Mouse (Mus musculus) neural tube, embryonic 11.5 days (tissue): ENCODE measurements around the gene Trub2. TPM values are rescaled to one million over a fixed set of nuclear protein-coding genes. Genes with fewer than 3 reads are reported as not detected.
"Not testable (repeated sequence)": the region's sequence is repeated elsewhere in the genome, so short reads cannot be mapped to it uniquely, and the experiment has no call there.

Experiments
- ATAC-seq: fragments of 200-750 bp; cut with Nextera tagmentation; 2 replicates; pipeline ENCODE4 v1.8.0; 2017; ENCODE audit warnings: moderate number of reproducible peaks, mild to moderate bottlenecking, moderate TSS enrichment, moderate library complexity; ENCODE audit not compliant: insufficient read depth, low FRiP score, low TSS enrichment
- DNase-seq: peaks from one replicate; pipeline ENCODE4 v3.0.0-alpha.2; 2015; ENCODE audit warnings: low spot score
- H3K27ac ChIP-seq: fragments of 300-500 bp; sonication (generic); 2 replicates; pipeline ENCODE4 v1.5.1; 2014; ENCODE audit warnings: low read depth, mild to moderate bottlenecking, low read length
- H3K27me3 ChIP-seq: fragments of 300-500 bp; sonication (generic); 2 replicates; pipeline ENCODE4 v1.6.1; 2014; ENCODE audit warnings: mild to moderate bottlenecking, low read length, mixed read lengths; ENCODE audit not compliant: control insufficient read depth, insufficient read depth
- H3K36me3 ChIP-seq: fragments of 300-500 bp; sonication (generic); 2 replicates; pipeline ENCODE4 v1.6.1; 2014; ENCODE audit warnings: mild to moderate bottlenecking, low read length, moderate library complexity, mixed read lengths; ENCODE audit not compliant: control insufficient read depth, insufficient read depth
- H3K4me1 ChIP-seq: fragments of 300-500 bp; sonication (generic); 2 replicates; pipeline ENCODE4 v1.6.1; 2014; ENCODE audit warnings: low read length, mixed read lengths; ENCODE audit not compliant: control insufficient read depth, insufficient read depth
- H3K4me2 ChIP-seq: fragments of 300-500 bp; sonication (generic); 2 replicates; pipeline ENCODE4 v1.6.1; 2014; ENCODE audit warnings: low read depth, mild to moderate bottlenecking, moderate library complexity
- H3K4me3 ChIP-seq: fragments of 300-500 bp; sonication (generic); 2 replicates; pipeline ENCODE4 v1.5.1; 2014; ENCODE audit warnings: low read depth, low read length
- H3K9ac ChIP-seq: fragments of 300-500 bp; sonication (generic); 2 replicates; pipeline ENCODE4 v1.6.1; 2014; ENCODE audit warnings: mild to moderate bottlenecking, low read length
- H3K9me3 ChIP-seq: fragments of 300-500 bp; sonication (generic); 2 replicates; pipeline ENCODE4 v1.6.1; 2016; ENCODE audit warnings: low read length; ENCODE audit not compliant: control insufficient read depth
- WGBS: fragments of 180-500 bp; shearing (Covaris S2); extraction: QIAGEN DNeasy Blood & Tissue Kit; methylation state at CpG from one replicate; pipeline ENCODE4 v1.1.7; 2014; 5-methylcytosine and 5-hydroxymethylcytosine counted together
- polyA plus RNA-seq: library from polyadenylated mRNA; unstranded; fragments of >200 nt; fragmentation: Nextera tagmentation; extraction: Ambion mirVana; gene quantifications from 2 replicates; pipeline ENCODE4 v1.2.1, GENCODE M21; 2014

The Trub2 gene
- polyA plus RNA-seq, 1 experiment from 2014 or later: 31.4 TPM

GRCm38 (mm10) chr2:29787104-29787917, 991 bp downstream of the Trub2 start, which contains the start of gene Coq4:
TSS of gene Coq4 (plus strand) at chr2:29787493.
- ATAC-seq (peak; percentile 72; the same call in 1 of the 2 replicates), DNase-seq (peak; percentile 89)
- no peak within 1 kb of the TSS for H3K27ac ChIP-seq
- peaks cover 6% of the 10 kb centered on the region; the same call in 1 of the 2 replicates for H3K4me1 ChIP-seq
- H3K4me3 ChIP-seq: peak within 1 kb of the TSS; percentile 69
- H3K9me3 ChIP-seq: no peaks in the 10 kb centered on the region
- peak within 1 kb of the TSS; percentile 72 for H3K9ac ChIP-seq
- H3K36me3 ChIP-seq: peaks cover 20% of the 10 kb centered on the region
- no peaks in the 10 kb centered on the region for H3K27me3 ChIP-seq
- 2% methylated on average over 31 of the region's 31 CpGs for WGBS
- H3K4me2 ChIP-seq: peak within 1 kb of the TSS; percentile 57

DNA sequence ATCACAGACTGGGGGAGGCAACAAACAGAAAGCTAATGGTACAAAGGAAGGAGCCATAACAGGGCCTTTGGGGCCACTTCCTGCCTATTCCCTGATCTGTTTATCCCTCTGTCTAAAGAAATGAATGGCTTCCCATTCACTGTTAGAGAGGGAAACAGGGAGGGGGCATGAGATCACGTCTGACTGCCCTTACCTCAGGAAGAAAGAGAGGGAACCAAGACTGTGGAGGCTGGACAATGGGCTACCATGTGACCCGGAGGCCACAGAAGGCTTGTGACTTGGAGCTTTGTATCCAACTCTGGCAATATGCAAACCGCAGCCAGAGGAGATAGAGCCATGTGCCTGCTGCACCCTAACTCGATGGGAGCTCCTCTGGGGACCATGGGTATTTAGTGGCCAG, 4.0 kb downstream of the Trub2 start:
- Histone ChIP-seq H3K27ac (no peak overlapping the region), H3K9me3 (no peaks in the 10 kb centered on the region), H3K9ac (no peak overlapping the region), H3K27me3 (no peaks in the 10 kb centered on the region), H3K4me1 (peaks cover 6% of the 10 kb centered on the region; the same call in 1 of the 2 replicates), H3K36me3 (peaks cover 34% of the 10 kb centered on the region), H3K4me3 (no peak overlapping the region), H3K4me2 (no peak overlapping the region)
- WGBS: 69% methylated on average over 4 of the region's 4 CpGs
- DNase-seq (no peak), ATAC-seq (no peak)

DNA sequence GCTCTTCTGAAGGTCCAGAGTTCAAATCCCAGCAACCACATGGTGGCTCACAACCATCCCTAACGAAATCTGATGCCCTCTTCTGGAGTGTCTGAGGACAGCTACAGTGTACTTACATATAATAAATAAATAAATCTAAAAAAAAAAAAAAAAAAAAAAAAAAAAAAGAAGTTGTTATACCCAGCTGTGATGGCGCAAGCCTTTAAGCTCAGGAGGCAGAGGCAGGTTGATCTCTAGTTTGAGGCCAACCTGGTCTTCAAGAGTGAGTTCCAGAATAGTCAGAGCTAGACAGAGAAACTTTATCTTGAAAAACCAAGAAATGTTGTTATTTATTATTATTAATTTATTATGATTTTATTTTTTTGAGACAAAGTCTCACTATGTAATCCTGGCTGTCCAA, 7.0 kb downstream of the Trub2 start:
- not testable (repeated sequence) for ATAC-seq
- WGBS: 97% methylated on average over 2 of the region's 2 CpGs

GRCm38 (mm10) chr2:29773323-29773722, 15.0 kb downstream of the Trub2 start:
- H3K9ac ChIP-seq: no peak overlapping the region
- H3K9me3 ChIP-seq: no peaks in the 10 kb centered on the region
- H3K36me3 ChIP-seq: peaks cover 8% of the 10 kb centered on the region
- no peaks in the 10 kb centered on the region for H3K27me3 ChIP-seq
- ATAC-seq: no peak
- H3K4me1 ChIP-seq: no peaks in the 10 kb centered on the region
- H3K4me2 ChIP-seq: no peak overlapping the region
- H3K27ac ChIP-seq: no peak overlapping the region
- 94% methylated on average over 4 of the region's 4 CpGs for whole genome bisulfite sequencing
- no peak for DNase-seq
- H3K4me3 ChIP-seq: no peak overlapping the region

More for the DNA sequence above, 7.0 kb downstream of the Trub2 start:
- H3K36me3 ChIP-seq: peaks cover 48% of the 10 kb centered on the region
- not testable (repeated sequence) for H3K4me1 ChIP-seq, H3K27ac ChIP-seq, H3K9ac ChIP-seq, H3K27me3 ChIP-seq, DNase-seq, H3K4me2 ChIP-seq, H3K9me3 ChIP-seq, H3K4me3 ChIP-seq

DNA sequence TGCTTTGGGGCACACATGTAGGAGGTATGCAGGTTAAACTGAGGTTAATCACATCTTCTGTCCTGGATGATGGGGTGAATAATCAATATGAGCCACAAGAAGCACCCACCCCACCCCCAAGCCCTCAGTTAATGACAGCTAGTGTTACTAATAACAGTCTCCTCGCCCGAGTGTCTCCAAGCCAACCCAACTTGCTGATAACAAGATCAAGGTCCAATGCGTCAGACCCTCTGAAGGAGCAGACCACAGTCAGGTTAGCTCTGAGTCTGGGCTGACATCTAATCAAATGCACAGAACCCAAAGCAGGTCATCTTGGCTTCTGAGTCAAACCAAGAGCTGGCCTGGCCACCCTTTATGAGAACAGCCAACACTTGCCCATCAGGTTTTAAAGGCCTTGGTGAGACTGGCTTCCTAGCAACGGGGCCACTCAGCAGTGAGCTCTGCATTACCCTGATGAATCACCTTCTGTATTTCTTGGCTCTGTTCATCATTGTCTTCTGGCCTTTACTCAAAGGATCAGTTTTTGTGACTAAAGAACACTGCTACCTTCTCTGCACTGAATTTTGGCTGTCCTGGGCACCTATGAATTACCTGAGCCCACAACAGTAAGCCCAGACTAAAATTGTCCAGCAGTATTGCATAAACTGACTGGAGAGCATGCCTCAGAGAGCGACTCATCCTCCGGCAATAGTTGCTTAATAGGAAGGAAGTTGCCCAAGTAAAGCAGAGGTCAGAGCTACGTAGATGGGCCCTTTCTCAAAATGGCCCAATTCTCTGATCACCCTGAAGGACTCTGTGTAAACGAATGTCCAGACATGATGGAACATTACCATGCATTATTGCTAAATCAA, 16.5 kb downstream of the Trub2 start:
- no peak for DNase-seq
- H3K36me3 ChIP-seq: no peaks in the 10 kb centered on the region

GRCm38 (mm10) chr2:29770162-29770561, 18.1 kb downstream of the Trub2 start:
- Histone ChIP-seq H3K36me3 (no peaks in the 10 kb centered on the region), H3K4me3 (no peak overlapping the region), H3K4me1 (no peaks in the 10 kb centered on the region), H3K4me2 (no peak overlapping the region), H3K27me3 (no peaks in the 10 kb centered on the region), H3K9ac (no peak overlapping the region), H3K27ac (no peak overlapping the region), H3K9me3 (no peaks in the 10 kb centered on the region)
- DNase-seq (no peak), ATAC-seq (no peak)

More for the DNA sequence above, 16.5 kb downstream of the Trub2 start:
- Histone ChIP-seq H3K9me3 (no peaks in the 10 kb centered on the region), H3K4me2 (no peak overlapping the region), H3K9ac (no peak overlapping the region), H3K4me1 (no peaks in the 10 kb centered on the region), H3K27me3 (no peaks in the 10 kb centered on the region), H3K4me3 (no peak overlapping the region), H3K27ac (no peak overlapping the region)
- 86% methylated on average over 8 of the region's 8 CpGs for WGBS
- no peak for ATAC-seq

- no peak overlapping the region for H3K4me3 ChIP-seq
- no peak for ATAC-seq
Measured at GRCm38 (mm10) chr2:29768901-29769300, 19.4 kb downstream of the Trub2 start.

GRCm38 (mm10) chr2:29767976-29768709, 20.2 kb downstream of the Trub2 start:
- WGBS: 70% methylated on average over 11 of the region's 11 CpGs

More at GRCm38 (mm10) chr2:29768901-29769300, 19.4 kb downstream of the Trub2 start:
- no peaks in the 10 kb centered on the region for H3K36me3 ChIP-seq
- no peak overlapping the region for H3K9ac ChIP-seq
- H3K4me1 ChIP-seq: no peaks in the 10 kb centered on the region
- DNase-seq: no peak
- no peak overlapping the region for H3K4me2 ChIP-seq
- H3K27ac ChIP-seq: no peak overlapping the region
- H3K9me3 ChIP-seq: no peaks in the 10 kb centered on the region
- H3K27me3 ChIP-seq: no peaks in the 10 kb centered on the region
- WGBS: 68% methylated on average over 9 of the region's 9 CpGs

More at GRCm38 (mm10) chr2:29767976-29768709, 20.2 kb downstream of the Trub2 start:
- no peaks in the 10 kb centered on the region for H3K27me3 ChIP-seq
- DNase-seq (no peak), ATAC-seq (no peak)
- H3K4me2 ChIP-seq: no peak overlapping the region
- H3K9me3 ChIP-seq: no peaks in the 10 kb centered on the region
- H3K36me3 ChIP-seq: no peaks in the 10 kb centered on the region
- H3K9ac ChIP-seq: no peak overlapping the region
- H3K4me3 ChIP-seq: no peak overlapping the region
- H3K4me1 ChIP-seq: no peaks in the 10 kb centered on the region
- H3K27ac ChIP-seq: no peak overlapping the region
